Mouse (Mus musculus): ENCODE data around the gene Cd3d. TPM values are rescaled to one million over a fixed set of nuclear protein-coding genes. Genes with fewer than 3 reads are reported as not detected.
A peak's percentile ranks its signal among the peaks of the same experiment; 100 is the strongest.
"Not testable (repeated sequence)": the region's sequence is repeated elsewhere in the genome, so short reads cannot be mapped to it uniquely, and the experiment has no call there.

The Cd3d gene
- not detected in 2 replicates for polyA plus RNA-seq (2016; fragmentation: Nextera tagmentation; extraction: Ambion mirVana)

DNA sequence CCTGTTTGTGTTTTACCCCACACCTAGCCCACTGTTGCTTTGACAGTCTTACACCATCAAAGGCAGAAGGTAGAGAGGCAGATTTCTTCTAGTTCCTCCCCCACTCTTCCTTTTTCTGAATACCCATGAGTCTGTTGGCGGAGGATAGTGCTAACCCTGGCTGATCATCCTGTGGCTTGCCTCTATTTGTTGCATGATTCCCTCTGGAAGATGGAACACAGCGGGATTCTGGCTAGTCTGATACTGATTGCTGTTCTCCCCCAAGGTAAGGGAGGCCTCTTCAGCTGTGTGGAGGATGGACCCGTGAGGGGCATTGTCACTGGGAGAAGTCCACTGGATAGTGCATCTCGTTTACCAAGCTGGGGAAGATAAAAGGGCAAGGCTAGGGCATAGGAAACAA lies at the start of gene Cd3d:
Gene Cd3d, plus strand, starts transcription at position 111 of the 400 bp plus-strand sequence.
- no peak within 1 kb of the TSS for H3K4me3 ChIP-seq

DNA sequence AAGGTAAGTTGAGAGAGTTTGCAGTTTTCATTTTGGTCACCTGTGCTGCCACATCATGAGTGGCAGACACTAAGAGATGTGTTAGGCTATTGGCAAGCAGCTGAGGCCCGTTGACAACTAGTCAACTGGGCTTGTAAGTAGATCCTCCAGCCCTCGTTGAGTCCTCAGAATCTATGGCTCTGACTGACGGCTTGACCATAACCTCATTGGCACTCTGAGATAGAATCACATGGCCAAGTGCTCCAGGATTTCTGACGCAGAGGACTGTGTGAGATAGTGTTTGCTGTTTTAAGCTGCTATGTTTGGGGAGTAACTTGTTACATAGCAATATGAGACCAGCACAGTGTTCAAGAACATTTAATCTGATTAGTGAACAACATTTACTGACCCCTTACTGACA lies 39.8 kb upstream of the Cd3d start:
- no peak for ATAC-seq (ENCODE audit: low FRiP score, low read depth)
- 89% methylated on average over 4 of the region's 4 CpGs for WGBS

More for the DNA sequence above, at the start of gene Cd3d:
- Histone ChIP-seq H3K36me3 (no peaks in the 10 kb centered on the region), H3K9me3 (no peaks in the 10 kb centered on the region), H3K4me1 (no peaks in the 10 kb centered on the region), H3K9ac (replicated peaks) (no peak within 1 kb of the TSS), H3K27me3 (no peaks in the 10 kb centered on the region), H3K27ac (replicated peaks) (no peak within 1 kb of the TSS), H3K4me2 (replicated peaks) (no peak within 1 kb of the TSS)
- ATAC-seq (ENCODE audit: low FRiP score, low read depth) = no peak
- 81% methylated on average over 4 of the region's 4 CpGs for WGBS

DNA sequence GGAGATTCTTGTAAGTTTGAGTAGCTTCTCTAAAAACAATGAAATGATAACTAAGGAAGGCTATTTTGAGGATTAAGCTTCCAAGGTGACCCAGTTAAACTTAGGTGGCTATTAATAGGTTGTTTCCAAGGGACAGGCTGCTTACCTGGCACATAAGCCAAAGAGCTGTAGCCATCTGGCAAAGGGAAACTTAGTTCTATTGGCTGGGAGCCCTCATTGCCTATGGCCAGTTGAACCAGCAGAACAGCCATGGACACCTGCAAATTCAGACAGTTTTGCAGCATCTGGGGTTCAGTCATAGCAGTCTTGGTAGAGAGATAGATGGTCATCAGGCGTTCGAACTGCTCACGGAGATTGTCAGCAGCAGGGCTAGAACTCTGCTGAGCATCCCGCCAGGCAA lies 39.2 kb upstream of the Cd3d start:
- H3K36me3 ChIP-seq = peaks cover 94% of the 10 kb centered on the region
- H3K27me3 ChIP-seq = no peaks in the 10 kb centered on the region
- H3K9me3 ChIP-seq = no peaks in the 10 kb centered on the region
- H3K9ac ChIP-seq (replicated peaks) = no peak overlapping the region
- H3K4me2 ChIP-seq (replicated peaks) = no peak overlapping the region
- H3K4me3 ChIP-seq = no peak overlapping the region
- no peaks in the 10 kb centered on the region for H3K4me1 ChIP-seq
- ATAC-seq (ENCODE audit: low FRiP score, low read depth) = no peak
- WGBS = 95% methylated on average over 4 of the region's 4 CpGs
- H3K27ac ChIP-seq (replicated peaks) = no peak overlapping the region

More for the DNA sequence above, 39.8 kb upstream of the Cd3d start:
- Histone ChIP-seq H3K27ac (replicated peaks) (no peak overlapping the region), H3K27me3 (no peaks in the 10 kb centered on the region), H3K9ac (replicated peaks) (no peak overlapping the region), H3K9me3 (no peaks in the 10 kb centered on the region), H3K4me3 (no peak overlapping the region), H3K36me3 (peaks cover 95% of the 10 kb centered on the region), H3K4me2 (replicated peaks) (no peak overlapping the region), H3K4me1 (no peaks in the 10 kb centered on the region)

DNA sequence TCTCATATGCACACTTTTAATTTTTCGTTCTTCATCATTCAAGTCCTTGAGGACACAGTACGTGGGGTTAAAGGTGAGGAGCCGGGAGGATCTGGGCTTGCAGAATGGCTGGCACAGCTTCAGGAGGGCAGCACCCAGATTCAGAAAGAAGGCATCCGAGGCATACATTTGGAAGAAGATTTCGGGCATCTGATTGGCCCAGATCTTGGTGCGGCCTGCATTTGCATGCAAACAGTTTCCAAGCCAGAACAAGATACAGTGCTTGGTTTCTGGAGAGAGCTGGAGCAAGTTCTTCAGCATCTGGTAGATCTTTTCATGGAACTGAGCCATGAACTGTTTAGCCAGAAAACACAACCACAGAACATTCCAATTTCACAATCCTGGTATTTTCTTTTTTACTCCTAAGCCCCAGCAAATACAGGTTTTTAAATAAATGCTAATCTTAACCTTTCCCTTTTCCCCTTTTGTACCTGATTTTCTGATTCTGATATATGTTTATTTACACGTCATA lies 35.3 kb upstream of the Cd3d start:
- Histone ChIP-seq H3K27me3 (no peaks in the 10 kb centered on the region), H3K4me1 (no peaks in the 10 kb centered on the region), H3K4me2 (replicated peaks) (no peak overlapping the region), H3K27ac (replicated peaks) (no peak overlapping the region), H3K36me3 (peaks cover 94% of the 10 kb centered on the region), H3K4me3 (no peak overlapping the region), H3K9ac (replicated peaks) (no peak overlapping the region), H3K9me3 (no peaks in the 10 kb centered on the region)
- ATAC-seq (ENCODE audit: low FRiP score, low read depth) = no peak
- WGBS = 93% methylated on average over 7 of the region's 7 CpGs

DNA sequence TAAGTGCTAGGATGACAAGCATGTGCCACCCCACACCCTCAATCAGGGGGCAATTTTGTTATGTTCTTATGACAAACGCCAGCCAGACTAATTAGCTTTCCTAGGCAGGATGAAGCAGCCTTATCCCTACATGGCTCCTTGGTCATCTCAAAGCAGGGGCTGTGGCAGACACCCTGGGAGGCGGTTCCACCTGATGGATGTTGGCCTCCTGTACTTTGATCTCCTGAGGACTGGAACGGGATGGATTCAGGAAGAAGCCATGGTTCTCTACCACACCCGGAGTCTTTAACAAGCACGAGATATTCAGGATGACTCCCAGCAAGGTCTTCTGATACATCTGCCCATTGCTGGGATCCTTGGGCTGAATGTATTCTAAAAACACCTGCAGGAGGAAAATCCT lies 33.8 kb upstream of the Cd3d start:
- H3K27ac ChIP-seq (replicated peaks) = no peak overlapping the region
- H3K4me1 ChIP-seq = no peaks in the 10 kb centered on the region
- peaks cover 93% of the 10 kb centered on the region for H3K36me3 ChIP-seq
- H3K9ac ChIP-seq (replicated peaks) = no peak overlapping the region
- WGBS = 94% methylated on average over 5 of the region's 5 CpGs
- no peak for ATAC-seq (ENCODE audit: low FRiP score, low read depth)
- no peak overlapping the region for H3K4me3 ChIP-seq
- no peak overlapping the region for H3K4me2 ChIP-seq (replicated peaks)
- H3K9me3 ChIP-seq = no peaks in the 10 kb centered on the region
- H3K27me3 ChIP-seq = no peaks in the 10 kb centered on the region

DNA sequence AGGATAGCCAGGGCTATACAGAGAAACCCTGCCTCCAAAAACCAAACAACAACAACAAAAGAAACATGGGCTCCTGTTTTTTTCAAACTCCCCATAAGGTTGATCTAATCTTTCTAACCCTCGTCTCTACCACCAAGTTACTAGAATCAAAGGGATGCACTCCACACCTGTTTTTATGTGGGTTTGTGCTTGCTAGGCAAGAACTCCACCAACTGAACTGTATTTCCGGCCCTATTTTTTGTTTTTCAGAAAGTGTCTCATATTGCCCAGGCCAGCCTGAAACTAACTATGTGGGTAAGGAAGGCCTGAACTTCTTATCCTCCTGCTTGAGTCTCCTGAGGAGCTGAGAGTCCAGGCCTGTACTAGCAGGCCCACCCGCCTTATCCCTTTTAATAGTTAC lies 27.2 kb upstream of the Cd3d start:
- H3K4me3 ChIP-seq = no peak overlapping the region
- no peak overlapping the region for H3K27ac ChIP-seq (replicated peaks)
- H3K36me3 ChIP-seq = peaks cover 68% of the 10 kb centered on the region
- H3K27me3 ChIP-seq = no peaks in the 10 kb centered on the region
- no peak for ATAC-seq (ENCODE audit: low FRiP score, low read depth)
- H3K9me3 ChIP-seq = no peaks in the 10 kb centered on the region
- no peak overlapping the region for H3K9ac ChIP-seq (replicated peaks)
- H3K4me2 ChIP-seq (replicated peaks) = no peak overlapping the region
- no peaks in the 10 kb centered on the region for H3K4me1 ChIP-seq
- WGBS = 91% methylated on average over 3 of the region's 3 CpGs

DNA sequence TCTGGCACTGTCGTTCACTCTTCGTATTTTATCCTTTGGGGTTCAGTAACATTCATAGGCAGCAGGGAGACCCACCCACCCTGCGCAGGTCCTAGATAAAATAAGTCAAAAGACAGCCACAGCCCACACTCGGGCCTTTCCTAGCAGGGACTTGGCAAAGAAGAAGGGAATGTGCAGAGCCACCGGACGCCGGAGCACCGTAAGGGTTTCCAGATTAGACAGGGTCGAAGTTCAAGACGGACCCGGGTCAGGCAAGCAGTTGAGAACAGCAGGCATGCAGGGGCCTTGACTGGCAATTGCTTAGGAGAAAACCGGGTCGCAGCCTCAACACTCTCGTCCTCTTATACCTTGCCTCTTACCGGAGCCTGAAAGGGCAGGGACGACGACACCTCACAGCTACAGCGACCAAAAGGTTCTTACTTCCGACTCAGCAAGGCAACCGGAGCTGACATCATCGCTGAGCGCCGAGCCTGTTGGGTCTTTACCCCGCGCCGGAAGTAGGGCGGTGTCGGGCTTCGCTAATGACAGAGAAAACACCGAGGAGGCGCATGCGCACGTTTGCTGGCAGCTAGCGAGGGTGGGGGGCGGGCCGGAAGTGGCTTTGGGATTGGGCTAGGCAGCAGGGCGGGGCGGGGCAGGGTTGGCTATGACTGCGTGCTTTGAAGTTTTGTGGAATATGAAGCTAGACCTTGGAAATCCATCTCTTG lies 16.3 kb upstream of the Cd3d start, which contains the start of gene Ube4a:
Gene Ube4a, minus strand, starts transcription at position 475 of the 707 bp plus-strand sequence.
- Histone ChIP-seq H3K9me3 (no peaks in the 10 kb centered on the region), H3K4me2 (replicated peaks) (peak within 1 kb of the TSS; percentile 93), H3K9ac (replicated peaks) (peak within 1 kb of the TSS; percentile 80), H3K4me3 (peak within 1 kb of the TSS; percentile 69), H3K27ac (replicated peaks) (peak within 1 kb of the TSS; percentile 46; the same call in 1 of the 2 replicates), H3K36me3 (peaks cover 8% of the 10 kb centered on the region), H3K27me3 (peaks cover 3% of the 10 kb centered on the region; the same call in 1 of the 2 replicates), H3K4me1 (peaks cover 14% of the 10 kb centered on the region)
- 2% methylated on average over 39 of the region's 39 CpGs for WGBS
- ATAC-seq (ENCODE audit: low FRiP score, low read depth) = peak; percentile 95

DNA sequence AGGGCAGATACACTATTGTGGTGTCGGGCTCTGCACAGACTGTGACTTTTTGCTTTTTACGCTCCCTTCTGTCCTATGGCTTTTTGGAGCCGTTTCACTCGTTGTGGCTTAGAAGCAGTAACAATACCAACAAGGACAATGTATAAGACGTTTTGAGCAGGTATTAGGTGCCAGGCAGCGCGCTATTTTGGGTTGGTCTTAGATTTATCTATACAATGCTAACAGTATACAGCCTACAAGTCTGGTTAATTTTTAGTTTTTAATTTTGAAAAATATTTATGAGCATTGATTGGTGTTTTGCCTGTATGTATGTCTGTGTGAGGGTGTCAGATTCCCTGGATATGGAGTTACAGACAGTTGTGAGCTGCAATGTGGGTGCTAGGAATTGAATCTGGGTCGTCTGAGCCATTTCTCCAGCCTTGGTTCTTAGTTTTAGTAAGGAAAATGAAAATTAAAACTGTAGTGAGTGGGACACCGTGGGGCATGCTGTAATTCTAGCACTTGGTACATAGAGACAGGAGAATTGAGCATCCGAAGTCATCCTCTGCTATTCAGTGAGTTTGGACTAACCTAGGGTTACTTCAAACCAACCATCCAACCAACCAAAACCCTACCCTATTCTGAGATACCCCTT lies 15.6 kb upstream of the Cd3d start:
- H3K27ac ChIP-seq (replicated peaks) = peak overlapping the region; percentile 46; the same call in 1 of the 2 replicates
- peaks cover 14% of the 10 kb centered on the region for H3K4me1 ChIP-seq
- WGBS = 16% methylated on average over 10 of the region's 10 CpGs
- peaks cover 6% of the 10 kb centered on the region; the same call in 1 of the 2 replicates for H3K27me3 ChIP-seq
- H3K4me2 ChIP-seq (replicated peaks) = peak overlapping the region; percentile 93
- peak overlapping the region; percentile 52; the same call in 1 of the 2 replicates for H3K9ac ChIP-seq (replicated peaks)
- no peaks in the 10 kb centered on the region for H3K9me3 ChIP-seq
- peaks cover 8% of the 10 kb centered on the region for H3K36me3 ChIP-seq
- ATAC-seq (ENCODE audit: low FRiP score, low read depth) = no peak
- H3K4me3 ChIP-seq = peak overlapping the region; percentile 69

DNA sequence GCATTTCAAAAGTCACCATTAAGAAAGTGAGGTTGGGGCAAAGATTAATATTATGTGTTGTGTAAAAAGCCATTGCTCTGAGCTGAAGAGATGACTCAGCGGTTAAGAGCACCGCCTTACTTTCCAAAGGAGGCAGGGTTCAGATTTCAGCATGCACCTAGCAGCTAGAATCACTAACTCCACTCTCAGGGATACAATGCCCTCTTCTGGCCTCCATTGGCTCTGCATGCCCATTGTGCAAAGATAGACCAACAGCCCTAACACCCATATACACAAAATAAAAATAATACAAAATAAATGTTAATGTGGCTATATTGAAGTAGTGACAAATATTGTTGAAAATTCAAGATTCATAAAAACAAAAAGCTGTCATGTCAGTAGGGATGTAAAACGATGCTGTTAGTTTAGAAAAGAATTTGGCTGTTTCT lies 14.8 kb upstream of the Cd3d start:
- peaks cover 14% of the 10 kb centered on the region for H3K4me1 ChIP-seq
- no peak overlapping the region for H3K4me3 ChIP-seq
- no peak for ATAC-seq (ENCODE audit: low FRiP score, low read depth)
- H3K27ac ChIP-seq (replicated peaks) = no peak overlapping the region
- WGBS = 26% methylated on average over 3 of the region's 3 CpGs
- no peak overlapping the region for H3K4me2 ChIP-seq (replicated peaks)
- no peak overlapping the region for H3K9ac ChIP-seq (replicated peaks)
- H3K9me3 ChIP-seq = no peaks in the 10 kb centered on the region
- peaks cover 6% of the 10 kb centered on the region; the same call in 1 of the 2 replicates for H3K27me3 ChIP-seq
- no peaks in the 10 kb centered on the region for H3K36me3 ChIP-seq

DNA sequence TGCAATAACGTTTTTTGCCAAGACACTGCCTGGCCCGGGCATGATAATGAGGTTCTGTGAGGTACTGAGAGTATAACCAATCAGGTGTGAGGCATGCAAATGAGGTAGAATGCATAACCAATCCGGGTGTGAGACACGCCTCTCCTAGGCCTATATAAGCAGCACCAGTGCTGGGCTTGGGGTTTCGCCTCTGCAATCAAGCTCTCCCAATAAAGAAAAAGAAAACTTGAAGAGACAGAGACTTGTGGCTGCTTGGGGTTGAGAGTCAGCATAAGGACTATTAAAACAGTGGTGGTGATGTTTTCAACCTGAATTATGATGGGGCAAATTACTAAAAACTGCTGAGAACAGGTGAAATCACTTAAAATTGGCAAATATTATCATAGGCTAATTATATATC lies 13.8 kb upstream of the Cd3d start:
- not testable (repeated sequence) for H3K27me3 ChIP-seq; H3K36me3 ChIP-seq; H3K9ac ChIP-seq (replicated peaks); H3K4me3 ChIP-seq; H3K27ac ChIP-seq (replicated peaks); H3K4me2 ChIP-seq (replicated peaks); ATAC-seq (ENCODE audit: low FRiP score, low read depth); H3K9me3 ChIP-seq
- WGBS = 89% methylated on average over 5 of the region's 5 CpGs
- H3K4me1 ChIP-seq = peaks cover 14% of the 10 kb centered on the region

DNA sequence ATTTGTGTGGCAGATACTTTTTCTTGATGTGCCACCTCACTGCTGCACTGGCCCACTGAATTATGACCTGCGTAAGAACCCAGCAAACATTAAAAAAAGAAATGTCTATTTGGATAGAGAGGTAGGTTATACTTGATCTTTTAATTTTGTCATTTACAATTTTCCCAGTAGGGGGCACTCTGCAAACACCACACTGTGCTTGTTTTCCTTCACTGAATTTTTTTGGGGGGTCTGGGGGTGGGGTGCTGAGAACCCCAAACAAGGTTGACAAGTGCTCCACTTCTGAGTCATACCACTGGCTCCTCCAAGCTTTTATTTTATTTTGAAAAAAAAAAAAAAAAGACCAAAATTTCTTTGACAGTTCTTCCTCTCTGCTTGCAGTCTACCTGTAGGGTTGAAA lies 12.1 kb upstream of the Cd3d start:
- ATAC-seq (ENCODE audit: low FRiP score, low read depth) = no peak
- Histone ChIP-seq H3K9ac (replicated peaks) (no peak overlapping the region), H3K9me3 (no peaks in the 10 kb centered on the region), H3K27ac (replicated peaks) (no peak overlapping the region), H3K36me3 (no peaks in the 10 kb centered on the region), H3K4me3 (no peak overlapping the region), H3K27me3 (peaks cover 14% of the 10 kb centered on the region), H3K4me2 (replicated peaks) (no peak overlapping the region), H3K4me1 (peaks cover 10% of the 10 kb centered on the region)
- WGBS = 75% methylated on average over 1 of the region's 1 CpGs

DNA sequence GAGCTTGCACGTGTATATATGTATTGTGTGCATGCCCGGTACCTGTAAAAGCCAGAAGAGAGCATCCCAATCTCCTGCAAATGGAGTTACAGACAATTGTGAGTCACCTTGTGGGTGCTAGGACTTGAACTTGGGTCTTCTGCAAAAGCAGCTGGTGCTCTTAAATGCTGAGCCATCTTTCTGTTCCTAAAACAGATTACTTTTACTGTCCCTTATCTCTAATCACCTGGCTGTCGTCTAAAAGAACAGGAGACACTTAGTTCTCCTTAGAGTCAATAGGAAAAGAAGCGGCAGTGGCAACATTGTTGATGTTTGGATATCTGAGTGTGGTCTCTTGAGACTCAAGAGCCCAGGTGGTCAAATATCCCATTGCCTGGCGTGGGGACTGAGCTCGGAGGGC lies 3.8 kb upstream of the Cd3d start:
- Histone ChIP-seq H3K27me3 (peaks cover 12% of the 10 kb centered on the region), H3K4me2 (replicated peaks) (no peak overlapping the region), H3K4me1 (no peaks in the 10 kb centered on the region), H3K4me3 (no peak overlapping the region), H3K9me3 (no peaks in the 10 kb centered on the region), H3K27ac (replicated peaks) (no peak overlapping the region), H3K36me3 (no peaks in the 10 kb centered on the region), H3K9ac (replicated peaks) (no peak overlapping the region)
- 73% methylated on average over 6 of the region's 6 CpGs for WGBS
- no peak for ATAC-seq (ENCODE audit: low FRiP score, low read depth)

All from midbrain, embryonic 12.5 days (tissue).